13 mouse cellular contexts compared by ENCODE assay signal in the genomic region with DNA sequence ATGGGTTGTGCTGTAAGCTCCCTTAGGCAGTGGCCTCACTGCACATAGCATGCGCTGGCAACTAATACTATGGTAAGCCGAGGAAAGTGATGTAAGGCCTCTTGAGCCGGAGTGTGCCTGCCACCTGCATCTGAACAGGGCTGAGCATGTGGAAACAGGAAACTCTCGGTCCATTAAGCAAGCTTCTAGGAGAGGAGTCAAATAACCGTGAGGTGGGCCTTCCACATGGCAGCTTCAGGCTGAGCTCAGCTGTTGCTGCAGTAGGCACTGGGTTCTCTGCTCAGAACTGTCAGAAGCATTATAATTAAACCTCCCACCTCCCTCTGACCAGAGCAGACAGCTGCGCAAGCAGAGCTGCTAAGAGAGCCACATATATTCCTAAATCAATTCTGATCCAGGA. TPM values are rescaled to one million over a fixed set of nuclear protein-coding genes. Genes with fewer than 3 reads are reported as not detected.
DNase-seq lines count a peak whose midpoint lies in the region; ATAC-seq lines count a peak whose summit lies in the region.
"Had no signal": no experiment of that assay in that cellular context is flagged by ENCODE, and none has a peak within 500 bp of the region (broad histone marks: within the 10 kb centered on the region; RNA-seq: fewer than 3 reads in every experiment).

No protein-coding gene starts in this region.

- peak; percentile 12 for DNase-seq in embryo, embryonic 10 days (ENCODE audit: low spot score)
- DNase-seq in embryo, embryonic 9.5 days (ENCODE audit: extremely low spot score): no peak
- DNase-seq in midbrain, embryonic 11.5 days (ENCODE audit: low spot score, missing footprints): no peak
- peak; percentile 37 for DNase-seq in limb, embryonic 11.5 days (ENCODE audit: low spot score)
- DNase-seq in adrenal gland, postnatal 25 days: no peak
- no peak for DNase-seq in B cell, adult 2 months
- DNase-seq: cerebellum, adult 11 months; liver, embryonic 13.5 days; spleen, adult 18-20 months had no signal

- no peaks in the 10 kb centered on the region for H3K36me3 ChIP-seq in midbrain, embryonic 12.5 days
- H3K36me3 ChIP-seq in midbrain, embryonic 11.5 days (ENCODE audit: control insufficient read depth, insufficient read depth, low read length): no peaks in the 10 kb centered on the region
- H3K36me3 ChIP-seq in limb, embryonic 11.5 days (ENCODE audit: control insufficient read depth, insufficient read depth, low read length): no peaks in the 10 kb centered on the region
- H3K36me3 ChIP-seq: liver, embryonic 13.5 days had no signal

- H3K4me1 ChIP-seq in midbrain, embryonic 12.5 days: no peaks in the 10 kb centered on the region
- H3K4me1 ChIP-seq in midbrain, embryonic 11.5 days (ENCODE audit: control insufficient read depth, insufficient read depth, low read length): no peaks in the 10 kb centered on the region
- no peaks in the 10 kb centered on the region for H3K4me1 ChIP-seq in limb, embryonic 11.5 days (ENCODE audit: control insufficient read depth, insufficient read depth, low read length)
- H3K4me1 ChIP-seq: liver, embryonic 13.5 days had no signal

- WGBS in midbrain, embryonic 12.5 days: 58% methylated on average over 6 of the region's 6 CpGs
- 64% methylated on average over 6 of the region's 6 CpGs for WGBS in midbrain, embryonic 11.5 days
- WGBS in limb, embryonic 11.5 days: 41% methylated on average over 6 of the region's 6 CpGs

- H3K4me2 ChIP-seq in midbrain, embryonic 12.5 days (replicated peaks): no peak overlapping the region
- no peak overlapping the region for H3K4me2 ChIP-seq in midbrain, embryonic 11.5 days
- H3K4me2 ChIP-seq in limb, embryonic 11.5 days (ENCODE audit: low read depth, severe bottlenecking): no peak overlapping the region
- H3K4me2 ChIP-seq: liver, embryonic 13.5 days had no signal

- H3K9me3 ChIP-seq in midbrain, embryonic 12.5 days: no peaks in the 10 kb centered on the region
- no peaks in the 10 kb centered on the region for H3K9me3 ChIP-seq in midbrain, embryonic 11.5 days (ENCODE audit: control insufficient read depth, low read length)
- no peaks in the 10 kb centered on the region for H3K9me3 ChIP-seq in limb, embryonic 11.5 days (ENCODE audit: control insufficient read depth, low read length)
- H3K9me3 ChIP-seq: liver, embryonic 13.5 days had no signal

- no peaks in the 10 kb centered on the region for H3K27me3 ChIP-seq in midbrain, embryonic 12.5 days
- H3K27me3 ChIP-seq in midbrain, embryonic 11.5 days (ENCODE audit: control insufficient read depth, insufficient read depth, low read length): no peaks in the 10 kb centered on the region
- no peaks in the 10 kb centered on the region for H3K27me3 ChIP-seq in limb, embryonic 11.5 days (ENCODE audit: control insufficient read depth, insufficient read depth, low read length)
- H3K27me3 ChIP-seq: liver, embryonic 13.5 days had no signal

- no peak overlapping the region for H3K4me3 ChIP-seq in midbrain, embryonic 12.5 days
- H3K4me3 ChIP-seq in midbrain, embryonic 11.5 days (ENCODE audit: low read depth, low read length): no peak overlapping the region
- no peak overlapping the region for H3K4me3 ChIP-seq in limb, embryonic 11.5 days (ENCODE audit: low read depth, low read length)
- H3K4me3 ChIP-seq: liver, embryonic 13.5 days had no signal

- H3K27ac ChIP-seq in midbrain, embryonic 12.5 days (replicated peaks): no peak overlapping the region
- no peak overlapping the region for H3K27ac ChIP-seq in midbrain, embryonic 11.5 days (ENCODE audit: low read depth, low read length)
- H3K27ac ChIP-seq in limb, embryonic 11.5 days (replicated peaks; ENCODE audit: low read depth, low read length): no peak overlapping the region
- H3K27ac ChIP-seq: liver, embryonic 13.5 days had no signal

- peak; percentile 41; the same call in 1 of the 2 replicates for ATAC-seq in midbrain, embryonic 12.5 days (ENCODE audit: low FRiP score, low read depth)
- ATAC-seq in midbrain, embryonic 11.5 days (ENCODE audit: low FRiP score): no peak
- peak; percentile 81 for ATAC-seq in limb, embryonic 11.5 days (ENCODE audit: insufficient number of reproducible peaks, low FRiP score, low TSS enrichment, low read depth)
- ATAC-seq in granulocyte monocyte progenitor cell, adult 5-6 weeks (replicated peaks; ENCODE audit: poor library complexity, severe bottlenecking): no peak

- H3K9ac ChIP-seq in midbrain, embryonic 12.5 days (replicated peaks): no peak overlapping the region
- H3K9ac ChIP-seq in midbrain, embryonic 11.5 days (ENCODE audit: low read length): no peak overlapping the region
- H3K9ac ChIP-seq in limb, embryonic 11.5 days (ENCODE audit: low read length): no peak overlapping the region
- H3K9ac ChIP-seq: liver, embryonic 13.5 days had no signal

RNA-seq across cellular contexts. Expression of a gene that starts 33.1 kb away (rescaled TPM):
- 164 and 182 TPM in 2 replicates for polyA plus RNA-seq in midbrain, embryonic 12.5 days (2016; fragmentation: Nextera tagmentation; extraction: Ambion mirVana)
- polyA plus RNA-seq in midbrain, embryonic 11.5 days (2014; fragmentation: Nextera tagmentation; extraction: Ambion mirVana): 95.8 and 126 TPM in 2 replicates
- 9.8 and 12.6 TPM in 2 replicates for polyA plus RNA-seq in limb, embryonic 11.5 days (2014; fragmentation: Nextera tagmentation; extraction: Ambion mirVana)
- total RNA-seq in granulocyte monocyte progenitor cell, adult 5-6 weeks (2014; fragmentation: Nextera tagmentation): not detected in 2 replicates
- not detected in 2 replicates for total RNA-seq in granulocyte monocyte progenitor cell, adult 5-6 weeks (2017)
- total RNA-seq in adrenal gland, postnatal 25 days (2021): 0.48 and 0.73 TPM in 2 replicates
- total RNA-seq: gastrocnemius, adult 8-10 months; monocyte, adult 5-6 weeks had no signal

Comparison
In these comparisons a context has a peak if more than half of its experiments do, and no peak if none do; other contexts are left out.
1. DNase-seq: peak in embryo, embryonic 10 days (single experiment) and limb, embryonic 11.5 days (single experiment); none in embryo, embryonic 9.5 days (single experiment), midbrain, embryonic 11.5 days (single experiment), adrenal gland, postnatal 25 days (single experiment) and B cell, adult 2 months (0 of 2).
2. ATAC-seq: peak in midbrain, embryonic 12.5 days (single experiment) and limb, embryonic 11.5 days (single experiment); none in midbrain, embryonic 11.5 days (single experiment) and granulocyte monocyte progenitor cell, adult 5-6 weeks (single experiment).